Mouse (Mus musculus) right cerebral cortex, postnatal 36 days (tissue): ENCODE measurements at regions not wholly inside any gene's neighbourhood (a gene's known extent, or its start where the extent isn't known, plus 50 kb on each side); places are given as distances from the start of the nearest gene placed in this dataset.
"Not testable (repeated sequence)": the region's sequence is repeated elsewhere in the genome, so short reads cannot be mapped to it uniquely, and the experiment has no call there.

Experiments used
- DNase-seq, 2 experiments: peaks; one replicate each; pipeline ENCODE4 v3.0.0; 2022; ENCODE audit warnings: low spot score in 2 of 2, mixed read lengths in 1 of 2

- DNase-seq, result no peak
Measured at GRCm38 (mm10) chr2:123887587-123887986, 202.2 kb upstream of the Sema6d start.

GRCm38 (mm10) chr2:123911921-123912320 lies 177.8 kb upstream of the Sema6d start:
- not testable (repeated sequence) for DNase-seq

GRCm38 (mm10) chr2:123914021-123914420 lies 175.7 kb upstream of the Sema6d start:
- DNase-seq, result peak in 1 of 2 experiments; percentile 45

GRCm38 (mm10) chr2:123920418-123920817 lies 169.4 kb upstream of the Sema6d start:
- peak in 1 of 2 experiments; percentile 11 for DNase-seq

- no peak for DNase-seq
Measured at GRCm38 (mm10) chr2:123928066-123928465, 161.7 kb upstream of the Sema6d start.

GRCm38 (mm10) chr2:123936896-123937295 lies 152.9 kb upstream of the Sema6d start:
- no peak for DNase-seq

GRCm38 (mm10) chr2:123963606-123964005 lies 126.2 kb upstream of the Sema6d start:
- no peak for DNase-seq

- DNase-seq, result no peak
Measured at GRCm38 (mm10) chr2:124003507-124003906, 86.3 kb upstream of the Sema6d start.

- peak; percentile 1 to 5 for DNase-seq
Measured at GRCm38 (mm10) chr2:124015542-124015941, 74.2 kb upstream of the Sema6d start.
